Mouse (Mus musculus) erythroblast, embryonic 14.5 days (primary cell): ENCODE measurements around the gene Kcnj8. TPM values are rescaled to one million over a fixed set of nuclear protein-coding genes. Genes with fewer than 3 reads are reported as not detected.

Experiments
- H3K27me3 ChIP-seq: 2 replicates; pipeline ENCODE4 v1.6.1; 2012; ENCODE audit warnings: inconsistent platforms; ENCODE audit not compliant: control insufficient read depth
- H3K36me3 ChIP-seq: 2 replicates; pipeline ENCODE4 v1.6.1; 2012; ENCODE audit warnings: mild to moderate bottlenecking, inconsistent platforms; ENCODE audit not compliant: control insufficient read depth
- H3K4me1 ChIP-seq: 2 replicates; pipeline ENCODE4 v1.6.1; 2012; ENCODE audit warnings: inconsistent platforms; ENCODE audit not compliant: control insufficient read depth
- H3K4me3 ChIP-seq: replicated peaks from 2 replicates; pipeline ENCODE3; 2012; ENCODE audit warnings: moderate library complexity, mild to moderate bottlenecking, inconsistent platforms
- H3K9me3 ChIP-seq: 2 replicates; pipeline ENCODE4 v1.6.1; 2012; ENCODE audit warnings: low read length, inconsistent platforms, mixed read lengths; ENCODE audit not compliant: control insufficient read depth
- GATA1 ChIP-seq: IDR thresholded peaks from 2 replicates; pipeline ENCODE4 v1.6.1; 2012; ENCODE audit warnings: low read length, inconsistent platforms, mixed read lengths
- TAL1 ChIP-seq: IDR thresholded peaks from 3 replicates; pipeline ENCODE4 v1.6.1; 2012; ENCODE audit warnings: low read length, inconsistent platforms, mixed read lengths
- polyA plus RNA-seq: library from polyadenylated mRNA; stranded (reverse); fragments of >175 nt; gene quantifications from 2 replicates; pipeline ENCODE4 v1.2.3, GENCODE M21; 2012

The Kcnj8 gene
- polyA plus RNA-seq, 1 experiment: not detected

GRCm38 (mm10) chr6:142540131-142540530 lies 31.3 kb downstream of the Kcnj8 start:
- Histone ChIP-seq H3K27me3 (no peaks in the 10 kb centered on the region), H3K4me3 (no peak overlapping the region), H3K36me3 (no peaks in the 10 kb centered on the region), H3K9me3 (no peaks in the 10 kb centered on the region), H3K4me1 (no peaks in the 10 kb centered on the region)
- TF ChIP-seq TAL1 (no peak), GATA1 (no peak)

- no peak overlapping the region for H3K4me3 ChIP-seq
- no peaks in the 10 kb centered on the region for H3K36me3 ChIP-seq
- no peaks in the 10 kb centered on the region for H3K27me3 ChIP-seq
- H3K4me1 ChIP-seq: no peaks in the 10 kb centered on the region
- no peaks in the 10 kb centered on the region for H3K9me3 ChIP-seq
- TF ChIP-seq TAL1 (no peak), GATA1 (no peak)
These were observed 32.9 kb downstream of the Kcnj8 start for GRCm38 (mm10) chr6:142538503-142538902.

GRCm38 (mm10) chr6:142533412-142533811 lies 38.0 kb downstream of the Kcnj8 start:
- Histone ChIP-seq H3K4me1 (no peaks in the 10 kb centered on the region), H3K9me3 (no peaks in the 10 kb centered on the region), H3K4me3 (no peak overlapping the region), H3K27me3 (no peaks in the 10 kb centered on the region), H3K36me3 (no peaks in the 10 kb centered on the region)
- no peak for TF ChIP-seq TAL1

GRCm38 (mm10) chr6:142532686-142533085 lies 38.7 kb downstream of the Kcnj8 start:
- no peak for TF ChIP-seq GATA1
- no peak for TF ChIP-seq TAL1
- no peaks in the 10 kb centered on the region for H3K36me3 ChIP-seq
- no peaks in the 10 kb centered on the region for H3K4me1 ChIP-seq
- H3K4me3 ChIP-seq: no peak overlapping the region
- H3K27me3 ChIP-seq: no peaks in the 10 kb centered on the region
- no peaks in the 10 kb centered on the region for H3K9me3 ChIP-seq

GRCm38 (mm10) chr6:142532141-142532540 lies 39.3 kb downstream of the Kcnj8 start:
- no peaks in the 10 kb centered on the region for H3K36me3 ChIP-seq
- no peaks in the 10 kb centered on the region for H3K9me3 ChIP-seq
- no peak overlapping the region for H3K4me3 ChIP-seq
- H3K27me3 ChIP-seq: no peaks in the 10 kb centered on the region
- H3K4me1 ChIP-seq: no peaks in the 10 kb centered on the region
- no peak for TF ChIP-seq TAL1
- no peak for TF ChIP-seq GATA1

GRCm38 (mm10) chr6:142530378-142530777 lies 41.0 kb downstream of the Kcnj8 start:
- Histone ChIP-seq H3K4me3 (no peak overlapping the region), H3K27me3 (no peaks in the 10 kb centered on the region), H3K36me3 (no peaks in the 10 kb centered on the region), H3K4me1 (no peaks in the 10 kb centered on the region), H3K9me3 (no peaks in the 10 kb centered on the region)
- TF ChIP-seq GATA1: no peak
- no peak for TF ChIP-seq TAL1

GRCm38 (mm10) chr6:142529680-142530079 lies 41.7 kb downstream of the Kcnj8 start:
- Histone ChIP-seq H3K9me3 (no peaks in the 10 kb centered on the region), H3K4me3 (no peak overlapping the region), H3K27me3 (no peaks in the 10 kb centered on the region), H3K36me3 (no peaks in the 10 kb centered on the region), H3K4me1 (no peaks in the 10 kb centered on the region)
- TF ChIP-seq TAL1 (no peak), GATA1 (no peak)

- Histone ChIP-seq H3K4me1 (no peaks in the 10 kb centered on the region), H3K9me3 (no peaks in the 10 kb centered on the region), H3K27me3 (no peaks in the 10 kb centered on the region), H3K4me3 (no peak overlapping the region), H3K36me3 (no peaks in the 10 kb centered on the region)
- TF ChIP-seq TAL1: no peak
- TF ChIP-seq GATA1: no peak
These were observed 43.4 kb downstream of the Kcnj8 start for GRCm38 (mm10) chr6:142527931-142528562.

GRCm38 (mm10) chr6:142524635-142525308 lies 46.6 kb downstream of the Kcnj8 start:
- TF ChIP-seq GATA1: no peak
- Histone ChIP-seq H3K4me3 (no peak overlapping the region), H3K4me1 (no peaks in the 10 kb centered on the region), H3K9me3 (no peaks in the 10 kb centered on the region), H3K36me3 (no peaks in the 10 kb centered on the region), H3K27me3 (no peaks in the 10 kb centered on the region)
